Mouse (Mus musculus) lung, postnatal 36 days (tissue): ENCODE results near the gene Irf9.

Experiments used
- DNase-seq: peaks from one replicate; pipeline ENCODE4 v3.0.0; 2022; ENCODE audit warnings: mixed read lengths

Gene Irf9

GRCm38 (mm10) chr14:55581981-55582681 is 21.2 kb upstream of the Irf9 start:
- no peak for DNase-seq

GRCm38 (mm10) chr14:55584303-55584701 is 19.1 kb upstream of the Irf9 start:
- DNase-seq, result no peak

GRCm38 (mm10) chr14:55584702-55585565 is 18.4 kb upstream of the Irf9 start, which contains the start of gene Emc9:
TSS of gene Emc9 (minus strand) at chr14:55585302.
- DNase-seq, result peak; percentile 92

- no peak for DNase-seq
These were observed 17.8 kb upstream of the Irf9 start for GRCm38 (mm10) chr14:55585566-55585960.

- no peak for DNase-seq
These were observed 17.2 kb upstream of the Irf9 start for GRCm38 (mm10) chr14:55586149-55586548.

GRCm38 (mm10) chr14:55589271-55589670 is 14.1 kb upstream of the Irf9 start:
- DNase-seq, result no peak

- DNase-seq, result no peak
These were observed 13.5 kb upstream of the Irf9 start for GRCm38 (mm10) chr14:55589771-55590448.

- peak; percentile 98 for DNase-seq
These were observed 12.5 kb upstream of the Irf9 start, which contains the start of gene Psme2 for GRCm38 (mm10) chr14:55590748-55591330. TSS of gene Psme2 (minus strand) at chr14:55591113.

- DNase-seq, result peak; percentile 99
These were observed 12.0 kb upstream of the Irf9 start, which contains the start of gene Rnf31 for GRCm38 (mm10) chr14:55591331-55591891. TSS of gene Rnf31 (plus strand) at chr14:55591708.

GRCm38 (mm10) chr14:55592226-55592625 is 11.1 kb upstream of the Irf9 start:
- DNase-seq, result no peak

GRCm38 (mm10) chr14:55596036-55596690 is 7.2 kb upstream of the Irf9 start:
- DNase-seq, result no peak

GRCm38 (mm10) chr14:55598521-55599390 is 4.6 kb upstream of the Irf9 start:
- DNase-seq, result no peak

- DNase-seq, result peak; percentile 98
These were observed 534 bp downstream of the Irf9 start for GRCm38 (mm10) chr14:55603633-55604576.

- DNase-seq, result no peak
These were observed 1.5 kb downstream of the Irf9 start for GRCm38 (mm10) chr14:55604823-55605222.

- DNase-seq, result no peak
These were observed 2.5 kb downstream of the Irf9 start for GRCm38 (mm10) chr14:55605743-55606459.

GRCm38 (mm10) chr14:55608339-55608738 is 5.0 kb downstream of the Irf9 start:
- DNase-seq, result no peak

GRCm38 (mm10) chr14:55613346-55613745 is 10.0 kb downstream of the Irf9 start:
- no peak for DNase-seq

- DNase-seq, result no peak
These were observed 11.3 kb downstream of the Irf9 start for GRCm38 (mm10) chr14:55614565-55615178.

- no peak for DNase-seq
These were observed 12.5 kb downstream of the Irf9 start for GRCm38 (mm10) chr14:55615876-55616275.
